Mouse (Mus musculus) myocyte (in vitro differentiated cells): Measurements from ENCODE around the gene Ece2. TPM values are rescaled to one million over a fixed set of nuclear protein-coding genes. Genes with fewer than 3 reads are reported as not detected.
A peak's percentile ranks its signal among the peaks of the same experiment; 100 is the strongest.

Experiments used
- H3K27me3 ChIP-seq: one replicate; pipeline ENCODE4 v1.6.1; 2011; ENCODE audit not compliant: control insufficient read depth, insufficient read depth, insufficient read length
- H3K36me3 ChIP-seq: one replicate; pipeline ENCODE4 v1.6.1; 2011; ENCODE audit not compliant: control insufficient read depth, insufficient read depth
- H3K4me2 ChIP-seq: one replicate; pipeline ENCODE4 v1.6.1; 2011; ENCODE audit warnings: low read depth, control low read depth
- H3K4me3 ChIP-seq: one replicate; pipeline ENCODE4 v1.5.1; 2011; ENCODE audit warnings: mild to moderate bottlenecking, control low read depth, moderate library complexity
- H3K79me2 ChIP-seq: one replicate; pipeline ENCODE4 v1.6.1; 2011; ENCODE audit not compliant: control insufficient read depth, insufficient read depth
- H3ac ChIP-seq: one replicate; pipeline ENCODE4 v1.6.1; 2011; ENCODE audit not compliant: control insufficient read depth, insufficient read length
- CEBPB ChIP-seq: IDR thresholded peaks from 2 replicates; pipeline ENCODE4 v1.6.1; 2011; ENCODE audit warnings: mild to moderate bottlenecking, moderate library complexity; ENCODE audit not compliant: poor library complexity, insufficient read depth, severe bottlenecking
- E2F4 ChIP-seq: IDR thresholded peaks from one replicate; pipeline ENCODE4 v1.6.1; 2011; ENCODE audit warnings: mild to moderate bottlenecking, control low read depth, moderate library complexity; ENCODE audit not compliant: insufficient read depth
- MAX ChIP-seq: IDR thresholded peaks from one replicate; pipeline ENCODE4 v1.6.1; 2011; ENCODE audit warnings: low read depth, mild to moderate bottlenecking, control low read depth
- MYOD1 ChIP-seq, 3 experiments: IDR thresholded peaks; one replicate each; pipeline ENCODE4 v1.6.1; 2011; ENCODE audit warnings: control low read depth in 2 of 3, low read depth in 2 of 3, mild to moderate bottlenecking in 2 of 3, moderate library complexity in 1 of 3; ENCODE audit not compliant: insufficient read length in 2 of 3, control insufficient read depth in 1 of 3
- MYOG ChIP-seq, 3 experiments: IDR thresholded peaks; one replicate each; pipeline ENCODE4 v1.6.1; 2011; ENCODE audit warnings: control low read depth in 2 of 3, low read depth in 2 of 3, mild to moderate bottlenecking in 2 of 3; ENCODE audit not compliant: insufficient read length in 2 of 3, control insufficient read depth in 1 of 3, insufficient read depth in 1 of 3
- POLR2A ChIP-seq: IDR thresholded peaks from one replicate; pipeline ENCODE4 v1.6.1; 2011; ENCODE audit warnings: low read depth, mild to moderate bottlenecking, control low read depth, moderate library complexity; ENCODE audit not compliant: insufficient read length
- POLR2AphosphoS2 ChIP-seq: IDR thresholded peaks from one replicate; pipeline ENCODE4 v1.6.1; 2011; ENCODE audit warnings: low read depth, control low read depth; ENCODE audit not compliant: insufficient read length
- REST ChIP-seq: IDR thresholded peaks from one replicate; pipeline ENCODE4 v1.6.1; 2011; ENCODE audit warnings: mild to moderate bottlenecking, control low read depth, moderate library complexity; ENCODE audit not compliant: insufficient read depth, insufficient read length
- SRF ChIP-seq: IDR thresholded peaks from one replicate; pipeline ENCODE4 v1.6.1; 2011; ENCODE audit warnings: low read depth; ENCODE audit not compliant: control insufficient read depth, insufficient read length
- TCF12 ChIP-seq: IDR thresholded peaks from one replicate; pipeline ENCODE4 v1.6.1; 2011; ENCODE audit warnings: mild to moderate bottlenecking, control low read depth; ENCODE audit not compliant: poor library complexity, insufficient read depth, severe bottlenecking
- TCF3 ChIP-seq: IDR thresholded peaks from one replicate; pipeline ENCODE4 v1.6.1; 2011; ENCODE audit warnings: low read depth, control low read depth; ENCODE audit not compliant: insufficient read length
- USF1 ChIP-seq: IDR thresholded peaks from one replicate; pipeline ENCODE4 v1.6.1; 2011; ENCODE audit warnings: low read depth, mild to moderate bottlenecking, control low read depth, moderate library complexity
- polyA plus RNA-seq: library from polyadenylated mRNA; unstranded; fragments of >200 nt; fragmentation: generic; extraction: Trizol; gene quantifications from one replicate; pipeline ENCODE4 v1.2.1, GENCODE M21; 2012; ENCODE audit warnings: missing spikeins

The Ece2 gene
- polyA plus RNA-seq, 1 experiment: 2.6 TPM

DNA sequence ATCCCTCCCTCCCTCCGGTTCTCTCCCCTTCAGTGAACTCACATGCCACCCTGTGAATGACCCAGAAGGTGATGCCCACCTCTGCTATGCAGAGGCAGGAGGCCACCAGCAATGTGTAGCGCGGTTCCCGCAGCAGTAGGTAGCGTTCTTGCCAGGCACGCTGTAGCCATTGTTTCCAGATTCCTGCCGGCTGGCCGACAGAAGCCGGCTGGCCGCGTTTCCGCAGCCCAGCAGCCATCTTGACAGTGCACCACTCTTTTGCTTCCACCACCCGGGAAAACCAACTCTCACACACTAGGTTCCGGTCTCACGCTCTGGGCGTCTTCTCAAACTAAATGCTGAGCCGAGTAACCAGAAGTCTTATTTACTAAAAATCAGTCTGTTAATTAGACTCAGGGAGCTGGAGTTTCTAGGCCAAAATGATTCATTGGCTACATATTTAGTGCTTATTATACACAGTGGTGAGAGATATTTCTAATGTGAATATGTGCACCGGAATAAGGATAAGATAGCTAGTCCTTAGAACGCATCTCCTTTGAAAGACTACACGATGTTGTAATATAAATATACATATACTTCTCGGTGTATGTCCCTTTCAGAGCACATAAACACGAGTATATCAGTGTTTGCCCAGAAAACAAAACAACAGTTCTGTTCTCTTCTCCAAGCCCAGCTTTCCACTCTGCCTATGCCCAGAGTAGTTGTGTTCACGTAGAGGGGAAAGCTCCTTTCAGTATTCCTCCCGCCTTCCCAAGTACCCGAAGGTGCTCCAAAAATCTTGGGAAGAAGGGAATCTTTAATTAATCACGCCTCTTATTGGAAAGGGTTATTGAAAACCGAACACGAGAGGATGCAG, 18.9 kb upstream of the Ece2 start:
- TF ChIP-seq MYOG (IDR thresholded peaks at IDR 0.05; ENCODE audit: control insufficient read depth in 1 of 3, insufficient read depth in 1 of 3, insufficient read length in 2 of 3, low read depth in 2 of 3) (peak in 1 of 3 experiments; percentile 57), TCF3 (no peak), USF1 (no peak), TCF12 (no peak), REST (peak; percentile 4), MYOD1 (IDR thresholded peaks at IDR 0.05; ENCODE audit: control insufficient read depth in 1 of 3, insufficient read length in 2 of 3, low read depth in 2 of 3) (peak in 1 of 3 experiments; percentile 26), E2F4 (no peak), CEBPB (no peak), MAX (peak; percentile 43), POLR2AphosphoS2 (peak; percentile 93), SRF (no peak), POLR2A (peak; percentile 99)
- Histone ChIP-seq H3K79me2 (peaks cover 15% of the 10 kb centered on the region), H3K4me3 (peak overlapping the region; percentile 71), H3K27me3 (no peaks in the 10 kb centered on the region), H3K36me3 (no peaks in the 10 kb centered on the region), H3ac (peak overlapping the region; percentile 33), H3K4me2 (peak overlapping the region; percentile 100)

DNA sequence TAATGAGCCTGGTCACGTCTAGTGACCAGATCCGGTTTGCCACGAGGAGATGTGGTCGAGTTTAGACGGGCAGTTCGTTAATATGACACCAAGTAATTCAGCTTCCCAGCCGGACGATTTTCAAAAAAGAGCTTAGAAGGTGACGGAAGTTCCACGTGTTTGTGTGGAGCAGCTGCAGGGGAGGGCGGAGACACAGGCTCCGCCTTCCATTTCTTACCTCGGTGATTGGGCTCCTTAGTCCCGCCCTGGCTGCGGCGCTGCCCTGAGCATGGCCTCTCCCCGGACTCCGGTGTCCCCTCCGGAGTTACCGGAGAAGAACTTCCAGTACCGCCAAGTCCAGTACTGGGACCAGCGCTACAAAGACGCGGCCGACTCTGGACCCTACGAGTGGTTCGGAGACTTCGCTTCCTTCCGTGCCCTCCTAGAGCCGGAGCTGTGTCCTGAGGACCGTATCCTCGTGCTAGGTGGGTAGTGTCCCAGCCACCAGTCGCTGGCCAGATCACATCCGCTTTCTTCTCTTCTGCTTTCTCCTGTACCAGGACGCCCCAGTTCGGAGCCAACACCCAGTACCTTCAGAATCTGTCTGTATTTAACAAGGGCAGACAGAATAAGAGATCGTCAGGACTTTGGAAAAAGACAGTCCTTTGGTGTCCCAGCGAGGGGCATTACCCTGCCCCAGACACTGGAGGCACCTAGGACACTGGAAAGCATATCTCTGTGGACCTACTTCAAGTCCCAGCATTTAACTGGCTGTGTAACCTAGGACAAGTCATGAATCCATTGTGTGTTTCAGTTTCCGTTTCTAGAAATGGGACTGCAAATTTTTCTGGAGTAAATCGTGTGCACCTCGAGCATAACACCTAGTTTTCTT, 18.0 kb upstream of the Ece2 start, which contains the start of the genes Eef1akmt4, Gm49333 and Alg3:
TSS of gene Eef1akmt4 (plus strand) at position 237 of the 871 bp plus-strand sequence.
TSS of gene Gm49333 (plus strand) at position 254 of the 871 bp plus-strand sequence.
TSS of gene Alg3 (minus strand) at position 379 of the 871 bp plus-strand sequence.
- peak within 1 kb of the TSS; percentile 100 for H3K4me2 ChIP-seq
- peaks cover 15% of the 10 kb centered on the region for H3K79me2 ChIP-seq
- TF ChIP-seq USF1 (peak; percentile 20), POLR2A (peak; percentile 68), REST (no peak), CEBPB (no peak), TCF3 (no peak), MAX (peak; percentile 89), E2F4 (no peak), SRF (no peak), MYOD1 (IDR thresholded peaks at IDR 0.05; ENCODE audit: control insufficient read depth in 1 of 3, insufficient read length in 2 of 3, low read depth in 2 of 3) (peak; percentile 37 to 87 (median 79)), MYOG (IDR thresholded peaks at IDR 0.05; ENCODE audit: control insufficient read depth in 1 of 3, insufficient read depth in 1 of 3, insufficient read length in 2 of 3, low read depth in 2 of 3) (peak; percentile 60 to 87 (median 84)), TCF12 (no peak), POLR2AphosphoS2 (peak; percentile 47)
- H3ac ChIP-seq: peak within 1 kb of the TSS; percentile 33
- no peaks in the 10 kb centered on the region for H3K36me3 ChIP-seq
- no peaks in the 10 kb centered on the region for H3K27me3 ChIP-seq
- peak within 1 kb of the TSS; percentile 71 for H3K4me3 ChIP-seq

DNA sequence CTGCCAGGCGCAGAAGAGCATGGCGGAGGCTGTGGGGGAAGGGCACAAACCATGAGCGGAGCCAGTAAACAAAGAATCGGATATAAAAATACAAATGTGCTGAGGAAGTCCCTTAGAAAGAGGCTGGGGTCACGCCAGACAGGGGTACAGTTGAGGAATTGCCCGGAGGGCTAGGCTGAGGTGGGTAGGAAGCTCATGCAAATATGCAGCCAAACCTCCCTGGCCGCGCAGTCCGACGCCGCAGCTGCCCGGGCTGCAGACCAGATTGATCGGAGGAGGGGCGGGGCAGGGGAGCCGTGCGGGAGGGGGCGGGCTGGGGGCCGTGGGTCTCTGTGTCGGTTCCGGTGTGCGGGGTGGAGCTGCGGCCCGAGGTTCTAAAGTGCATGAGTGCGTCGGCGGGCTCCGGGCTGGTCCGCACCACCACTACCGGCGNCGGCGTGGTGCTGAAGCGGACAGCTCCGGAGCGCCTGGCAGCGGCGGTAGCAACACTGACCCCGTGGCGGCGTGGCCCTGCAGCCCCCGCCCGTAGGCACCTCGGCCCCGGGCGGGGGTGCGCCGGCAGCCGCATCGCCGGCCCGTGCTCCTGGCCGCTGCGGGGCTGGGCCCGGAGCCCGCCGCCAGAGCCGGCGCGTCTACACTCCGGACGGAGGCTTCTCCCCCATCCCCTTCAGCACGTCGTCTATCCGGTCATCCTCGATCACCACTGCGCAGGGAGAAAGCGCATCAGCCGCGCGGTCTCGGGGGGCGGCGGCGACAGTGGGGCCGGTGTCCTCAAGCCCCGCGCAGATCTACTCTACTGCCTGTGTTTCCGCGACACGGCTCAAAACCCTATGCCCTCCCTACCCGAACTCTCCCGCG, 9.9 kb upstream of the Ece2 start:
- peak overlapping the region; percentile 43 for H3K4me3 ChIP-seq
- no peaks in the 10 kb centered on the region for H3K36me3 ChIP-seq
- H3K79me2 ChIP-seq: no peaks in the 10 kb centered on the region
- no peaks in the 10 kb centered on the region for H3K27me3 ChIP-seq
- TF ChIP-seq POLR2AphosphoS2 (peak; percentile 4), MAX (no peak), E2F4 (no peak), TCF12 (no peak), TCF3 (no peak), REST (peak; percentile 83), SRF (no peak), MYOD1 (IDR thresholded peaks at IDR 0.05; ENCODE audit: control insufficient read depth in 1 of 3, insufficient read length in 2 of 3, low read depth in 2 of 3) (peak in 1 of 3 experiments; percentile 19), MYOG (IDR thresholded peaks at IDR 0.05; ENCODE audit: control insufficient read depth in 1 of 3, insufficient read depth in 1 of 3, insufficient read length in 2 of 3, low read depth in 2 of 3) (no peak), USF1 (no peak), CEBPB (no peak), POLR2A (peak; percentile 7)
- H3K4me2 ChIP-seq: peak overlapping the region; percentile 86
- H3ac ChIP-seq: no peak overlapping the region

DNA sequence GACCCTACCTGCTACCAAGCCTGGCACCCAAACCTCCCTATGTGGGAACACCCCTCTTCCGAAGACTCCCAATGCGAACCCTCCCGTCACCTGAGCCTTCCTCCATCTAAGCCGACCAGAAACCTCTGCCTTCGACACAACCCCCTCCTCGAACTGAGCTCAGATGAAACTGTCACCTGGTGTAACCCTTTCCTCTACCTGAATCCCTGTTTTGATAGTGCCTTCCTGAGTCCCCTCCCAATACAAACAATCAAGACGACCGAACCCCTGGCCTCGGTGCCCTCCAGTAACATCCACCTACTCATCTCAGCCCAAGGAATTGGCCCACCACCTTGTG, 9.3 kb upstream of the Ece2 start:
- Histone ChIP-seq H3K27me3 (no peaks in the 10 kb centered on the region), H3ac (peak overlapping the region; percentile 66), H3K4me3 (peak overlapping the region; percentile 43), H3K79me2 (no peaks in the 10 kb centered on the region), H3K36me3 (no peaks in the 10 kb centered on the region), H3K4me2 (peak overlapping the region; percentile 86)
- TF ChIP-seq MYOG (IDR thresholded peaks at IDR 0.05; ENCODE audit: control insufficient read depth in 1 of 3, insufficient read depth in 1 of 3, insufficient read length in 2 of 3, low read depth in 2 of 3) (no peak), MYOD1 (IDR thresholded peaks at IDR 0.05; ENCODE audit: control insufficient read depth in 1 of 3, insufficient read length in 2 of 3, low read depth in 2 of 3) (no peak), CEBPB (no peak), SRF (no peak), REST (no peak), TCF3 (no peak), POLR2AphosphoS2 (no peak), E2F4 (no peak), USF1 (no peak), POLR2A (no peak), TCF12 (no peak), MAX (no peak)
